Mouse (Mus musculus) forebrain, embryonic 16.5 days (tissue): ENCODE results near the gene Pip5k1c. TPM values are rescaled to one million over a fixed set of nuclear protein-coding genes. Genes with fewer than 3 reads are reported as not detected.

ENCODE experiments used
- ATAC-seq: fragments of 200-750 bp; cut with Nextera tagmentation; 2 replicates; pipeline ENCODE4 v1.8.0; 2017; ENCODE audit warnings: mild to moderate bottlenecking, moderate library complexity
- H3K27ac ChIP-seq: fragments of 300-500 bp; sonication (generic); 2 replicates; pipeline ENCODE4 v1.5.1; 2014; ENCODE audit warnings: low read length, control low read depth
- H3K27me3 ChIP-seq: fragments of 300-500 bp; sonication (generic); replicated peaks from 2 replicates; pipeline ENCODE4 v1.6.1; 2014; ENCODE audit warnings: low read length; ENCODE audit not compliant: control insufficient read depth, insufficient read depth
- H3K36me3 ChIP-seq: fragments of 300-500 bp; sonication (generic); 2 replicates; pipeline ENCODE4 v1.6.1; 2014; ENCODE audit not compliant: control insufficient read depth, insufficient read depth
- H3K4me1 ChIP-seq: fragments of 300-500 bp; sonication (generic); replicated peaks from 2 replicates; pipeline ENCODE4 v1.6.1; 2014; ENCODE audit warnings: low read length; ENCODE audit not compliant: control insufficient read depth, insufficient read depth
- H3K4me2 ChIP-seq: fragments of 300-500 bp; sonication (generic); 2 replicates; pipeline ENCODE4 v1.6.1; 2014; ENCODE audit warnings: mild to moderate bottlenecking, low read length, control low read depth
- H3K4me3 ChIP-seq: fragments of 300-500 bp; sonication (generic); replicated peaks from 2 replicates; pipeline ENCODE4 v1.5.1; 2014; ENCODE audit warnings: mild to moderate bottlenecking, low read length, control low read depth
- H3K9ac ChIP-seq: fragments of 300-500 bp; sonication (generic); replicated peaks from 2 replicates; pipeline ENCODE4 v1.6.1; 2014; ENCODE audit warnings: low read depth, low read length, control low read depth
- H3K9me3 ChIP-seq: fragments of 300-500 bp; sonication (generic); 2 replicates; pipeline ENCODE4 v1.6.1; 2016; ENCODE audit warnings: low read length; ENCODE audit not compliant: control insufficient read depth
- WGBS: fragments of 180-500 bp; shearing (Covaris S2); extraction: QIAGEN DNeasy Blood & Tissue Kit; methylation state at CpG from one replicate; pipeline ENCODE4 v1.1.7; 2014; 5-methylcytosine and 5-hydroxymethylcytosine counted together
- polyA plus RNA-seq: library from polyadenylated mRNA; unstranded; fragments of >200 nt; fragmentation: Nextera tagmentation; extraction: Ambion mirVana; gene quantifications from 2 replicates; pipeline ENCODE4 v1.2.1, GENCODE M21; 2015

The Pip5k1c gene
- polyA plus RNA-seq, 1 experiment from 2014 or later: 143 TPM

DNA sequence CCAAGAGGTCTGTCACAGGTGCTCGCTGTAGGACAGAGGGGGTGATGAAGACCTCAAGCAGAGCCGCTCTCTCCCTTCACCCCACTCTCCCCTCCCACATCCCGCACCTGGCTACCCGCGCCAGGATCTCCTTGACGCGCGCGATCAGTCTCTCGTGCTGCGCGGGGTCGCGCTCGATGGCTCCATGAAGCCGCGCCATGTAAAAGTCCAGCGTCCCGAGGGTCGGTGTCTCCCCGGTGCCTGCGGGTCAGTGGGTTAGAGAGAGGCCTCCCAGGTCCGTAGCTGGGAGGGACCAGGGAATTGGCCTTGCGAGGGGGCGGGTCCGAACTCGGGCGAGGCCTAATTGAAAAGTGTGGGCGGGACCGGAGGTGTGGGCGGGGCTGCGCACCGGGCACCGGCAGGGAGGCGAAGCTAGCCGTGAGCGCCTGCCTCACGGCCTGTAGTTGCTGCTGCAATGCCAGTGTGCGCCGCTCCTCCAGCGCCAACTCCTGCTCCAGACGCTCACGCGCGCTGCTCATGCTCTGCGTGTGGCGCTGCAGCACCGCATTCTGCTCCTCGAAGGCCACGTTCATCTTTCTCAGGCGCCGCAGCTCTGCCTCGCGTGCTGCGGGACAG lies 53.8 kb downstream of the Pip5k1c start:
- Histone ChIP-seq H3K4me3 (peak overlapping the region; percentile 37), H3K27me3 (peaks cover 34% of the 10 kb centered on the region), H3K4me1 (peaks cover 28% of the 10 kb centered on the region), H3K27ac (no peak overlapping the region), H3K9ac (peak overlapping the region; percentile 45), H3K4me2 (peak overlapping the region; percentile 59), H3K36me3 (no peaks in the 10 kb centered on the region), H3K9me3 (no peaks in the 10 kb centered on the region)
- ATAC-seq: no peak
- 9% methylated on average over 53 of the region's 55 CpGs for WGBS

DNA sequence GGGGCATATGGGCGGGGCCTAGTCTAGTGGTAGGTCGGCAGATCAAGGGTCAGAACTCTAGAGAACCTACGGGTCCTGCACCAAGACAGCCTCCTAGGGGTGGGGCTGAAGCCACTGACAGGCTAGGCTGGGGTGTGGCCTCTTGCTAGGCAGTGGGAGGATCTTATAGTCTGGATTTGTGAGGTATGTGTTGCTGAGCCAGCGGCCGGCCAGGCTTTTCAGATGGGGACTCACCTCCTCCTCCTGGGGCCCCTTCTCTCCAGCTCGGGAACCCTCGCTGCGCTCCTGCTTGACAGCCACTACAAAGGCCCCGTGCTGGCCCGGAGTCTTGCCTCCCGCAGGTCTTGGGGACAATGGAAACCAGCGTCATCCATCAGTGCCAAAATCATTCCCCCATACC lies 56.4 kb downstream of the Pip5k1c start:
- H3K9ac ChIP-seq: no peak overlapping the region; the same call in 1 of the 2 replicates
- H3K4me1 ChIP-seq: peaks cover 22% of the 10 kb centered on the region
- 5% methylated on average over 12 of the region's 12 CpGs for WGBS
- H3K4me2 ChIP-seq: peak overlapping the region; percentile 95
- H3K9me3 ChIP-seq: no peaks in the 10 kb centered on the region
- H3K27me3 ChIP-seq: peaks cover 12% of the 10 kb centered on the region
- no peak for ATAC-seq
- H3K36me3 ChIP-seq: no peaks in the 10 kb centered on the region
- H3K4me3 ChIP-seq: peak overlapping the region; percentile 70
- H3K27ac ChIP-seq: no peak overlapping the region

DNA sequence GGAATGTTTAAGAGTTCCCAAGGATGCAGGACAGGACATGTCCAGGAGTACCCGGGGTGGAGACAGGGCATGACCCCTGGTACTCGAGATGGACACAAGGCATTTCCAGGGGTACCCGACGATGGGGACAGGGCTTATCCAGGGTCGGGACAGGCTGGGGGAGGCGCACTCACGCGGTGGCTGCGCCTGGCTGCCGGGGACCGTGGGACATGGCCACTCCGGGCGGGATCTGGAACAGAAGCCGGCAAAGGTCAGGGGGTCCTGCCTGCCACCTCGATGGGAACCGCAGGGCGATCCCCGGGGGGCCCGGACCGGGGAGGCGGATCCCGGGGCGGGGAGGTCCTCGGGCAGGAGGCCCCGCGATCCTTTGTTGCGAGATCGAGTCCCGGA lies 57.2 kb downstream of the Pip5k1c start:
- H3K27ac ChIP-seq: no peak overlapping the region
- H3K4me3 ChIP-seq: peak overlapping the region; percentile 70
- peak; percentile 21 for ATAC-seq
- no peaks in the 10 kb centered on the region for H3K36me3 ChIP-seq
- peaks cover 5% of the 10 kb centered on the region for H3K27me3 ChIP-seq
- under 1% methylated on average over 28 of the region's 29 CpGs for WGBS
- H3K4me2 ChIP-seq: peak overlapping the region; percentile 95
- H3K9me3 ChIP-seq: no peaks in the 10 kb centered on the region
- H3K9ac ChIP-seq: peak overlapping the region; percentile 68
- H3K4me1 ChIP-seq: peaks cover 22% of the 10 kb centered on the region

DNA sequence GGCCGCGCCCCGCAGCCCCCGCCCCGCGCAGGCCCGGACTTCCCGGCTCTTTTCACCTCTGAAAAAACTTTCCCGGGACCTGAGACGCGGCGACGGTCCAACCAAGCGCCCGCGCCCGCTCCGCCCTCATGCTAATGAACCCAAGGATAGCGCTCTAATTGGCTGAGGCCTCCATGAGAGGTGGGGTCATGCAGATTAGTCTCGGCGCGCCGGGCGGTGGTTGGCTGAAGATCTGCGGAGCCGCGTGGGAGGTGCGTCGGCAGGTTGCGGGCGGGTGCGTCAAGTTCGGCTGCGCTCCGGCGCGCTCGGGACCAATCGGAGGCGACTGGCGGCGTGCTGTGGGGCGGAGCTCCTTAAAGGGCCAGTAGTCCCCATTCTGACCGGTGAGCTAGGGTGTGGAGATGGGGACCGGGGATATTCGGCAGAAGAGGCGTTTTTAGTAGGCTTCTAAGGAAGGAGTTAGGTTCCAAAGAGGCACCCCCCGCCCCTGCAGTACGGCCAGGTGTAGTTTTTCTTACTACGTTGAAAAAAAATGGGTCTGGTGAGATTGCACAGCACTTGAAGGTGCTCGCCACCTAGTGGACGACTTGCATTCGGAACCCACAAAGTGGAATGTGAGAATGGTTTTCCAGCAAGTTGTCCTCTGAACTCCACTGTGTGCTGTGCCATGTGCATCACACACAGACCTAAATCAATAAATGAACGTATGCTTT lies 57.7 kb downstream of the Pip5k1c start, which contains the start of gene Hmg20b:
TSS of gene Hmg20b (minus strand) at position 130 of the 713 bp plus-strand sequence.
- peak within 1 kb of the TSS; percentile 70 for H3K4me3 ChIP-seq
- H3K9ac ChIP-seq: peak within 1 kb of the TSS; percentile 68
- H3K9me3 ChIP-seq: no peaks in the 10 kb centered on the region
- H3K4me1 ChIP-seq: peaks cover 22% of the 10 kb centered on the region
- under 1% methylated on average over 54 of the region's 54 CpGs for WGBS
- peak within 1 kb of the TSS; percentile 58; the same call in 1 of the 2 replicates for H3K27ac ChIP-seq
- peaks cover 2% of the 10 kb centered on the region; the same call in 1 of the 2 replicates for H3K27me3 ChIP-seq
- H3K36me3 ChIP-seq: no peaks in the 10 kb centered on the region
- H3K4me2 ChIP-seq: peak within 1 kb of the TSS; percentile 95
- peak; percentile 96 for ATAC-seq

DNA sequence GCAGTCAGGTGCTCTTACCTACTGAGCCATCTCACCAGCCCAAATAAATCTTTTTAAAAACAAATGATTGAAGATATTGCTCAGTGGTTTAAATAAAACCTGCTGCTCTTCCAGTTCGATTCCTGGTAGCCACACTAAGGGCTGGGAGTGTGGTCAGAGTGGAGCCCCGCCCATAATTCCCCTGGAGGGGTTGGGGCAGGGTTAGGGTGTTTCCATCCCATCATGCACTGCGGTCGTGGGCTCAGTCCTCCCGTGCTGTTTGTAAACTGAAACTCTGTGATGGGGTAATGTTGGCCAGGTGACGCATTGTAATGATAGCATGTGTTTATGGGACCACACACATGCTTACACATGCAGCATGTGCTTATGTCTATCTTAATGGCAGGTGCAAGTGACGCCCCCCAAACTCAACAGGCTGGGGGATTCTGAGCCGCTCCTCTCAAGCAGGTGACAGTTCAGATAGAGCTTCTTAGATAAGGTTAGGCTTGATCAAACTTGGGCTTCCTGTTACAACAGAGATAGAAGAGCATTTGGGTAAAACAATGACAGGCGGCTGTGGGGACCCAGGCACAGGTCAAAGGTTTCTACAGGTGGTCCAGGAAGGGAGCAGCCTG lies 59.0 kb downstream of the Pip5k1c start:
- peaks cover 20% of the 10 kb centered on the region for H3K4me1 ChIP-seq
- no peak for ATAC-seq
- H3K4me3 ChIP-seq: no peak overlapping the region
- H3K27ac ChIP-seq: no peak overlapping the region
- H3K27me3 ChIP-seq: peaks cover 3% of the 10 kb centered on the region; the same call in 1 of the 2 replicates
- 29% methylated on average over 9 of the region's 9 CpGs for WGBS
- H3K9ac ChIP-seq: no peak overlapping the region
- no peaks in the 10 kb centered on the region for H3K36me3 ChIP-seq
- no peaks in the 10 kb centered on the region for H3K9me3 ChIP-seq
- no peak overlapping the region for H3K4me2 ChIP-seq

DNA sequence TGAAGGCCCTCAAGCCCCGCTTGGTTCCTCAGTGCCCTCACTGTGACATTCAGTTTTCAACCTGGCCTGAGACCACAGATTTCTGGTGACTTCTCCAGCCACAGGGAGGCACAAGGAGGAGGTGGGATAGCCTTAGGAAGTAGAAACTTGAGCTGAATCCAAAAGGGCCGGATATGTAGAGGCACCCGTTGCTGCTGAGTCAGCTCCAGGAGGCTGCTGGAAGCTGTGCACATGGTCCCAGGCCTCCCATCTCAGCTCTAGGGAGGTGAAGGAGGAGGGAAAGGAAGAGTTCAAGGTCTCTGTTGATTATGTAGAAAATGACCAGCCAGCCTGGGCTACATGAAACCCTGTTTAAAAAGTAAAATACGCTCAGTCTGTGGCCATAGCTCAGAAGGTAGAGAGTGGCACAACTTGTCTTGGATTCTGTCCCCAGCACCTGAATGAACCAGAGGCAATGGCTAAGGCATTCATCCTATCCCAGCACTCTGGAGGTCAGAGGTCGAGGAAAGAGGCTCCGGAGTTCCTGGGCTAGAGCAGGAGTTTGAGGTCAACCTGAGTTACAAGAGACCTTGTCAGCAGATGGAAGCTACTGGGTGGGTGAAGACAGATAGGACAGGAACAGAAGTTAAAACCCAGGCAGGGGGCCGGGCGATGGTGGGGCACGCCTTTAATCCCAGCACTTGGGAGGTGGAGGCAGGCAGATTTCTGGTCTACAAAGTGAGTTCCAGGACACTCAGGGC lies 62.1 kb downstream of the Pip5k1c start:
- Histone ChIP-seq H3K4me2 (no peak overlapping the region), H3K4me1 (peaks cover 23% of the 10 kb centered on the region), H3K9me3 (no peaks in the 10 kb centered on the region), H3K27me3 (0 out of 2 replicates have a peak, but pooled peaks cover 2% of the 10 kb centered on the region), H3K27ac (no peak overlapping the region), H3K9ac (no peak overlapping the region), H3K4me3 (no peak overlapping the region), H3K36me3 (no peaks in the 10 kb centered on the region)
- no peak for ATAC-seq
- 69% methylated on average over 9 of the region's 9 CpGs for WGBS

DNA sequence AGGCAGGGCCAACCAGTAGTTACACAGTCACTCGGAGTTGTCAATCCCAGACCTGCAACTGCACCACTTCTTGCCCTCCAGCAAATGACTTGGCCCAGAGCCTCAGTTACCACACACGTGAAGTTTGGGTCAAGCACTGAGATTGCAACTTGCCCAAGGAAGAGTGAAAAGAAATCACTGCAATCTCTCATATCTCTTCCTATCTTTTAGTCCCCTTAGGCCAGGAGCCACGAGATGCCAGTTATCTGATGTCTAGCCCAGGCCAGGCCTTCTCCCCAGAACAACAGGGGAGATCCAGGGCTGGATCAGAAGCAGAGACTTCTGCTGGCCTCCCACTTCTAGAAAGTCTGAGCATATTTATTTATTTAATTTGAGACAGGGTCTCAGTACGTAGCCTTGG lies 62.8 kb downstream of the Pip5k1c start:
- no peak overlapping the region for H3K9ac ChIP-seq
- 0 out of 2 replicates have a peak, but pooled peaks cover 2% of the 10 kb centered on the region for H3K27me3 ChIP-seq
- H3K27ac ChIP-seq: no peak overlapping the region
- ATAC-seq: no peak
- peaks cover 21% of the 10 kb centered on the region for H3K4me1 ChIP-seq
- H3K36me3 ChIP-seq: no peaks in the 10 kb centered on the region
- 79% methylated on average over 4 of the region's 4 CpGs for WGBS
- no peak overlapping the region for H3K4me3 ChIP-seq
- H3K4me2 ChIP-seq: no peak overlapping the region
- no peaks in the 10 kb centered on the region for H3K9me3 ChIP-seq

DNA sequence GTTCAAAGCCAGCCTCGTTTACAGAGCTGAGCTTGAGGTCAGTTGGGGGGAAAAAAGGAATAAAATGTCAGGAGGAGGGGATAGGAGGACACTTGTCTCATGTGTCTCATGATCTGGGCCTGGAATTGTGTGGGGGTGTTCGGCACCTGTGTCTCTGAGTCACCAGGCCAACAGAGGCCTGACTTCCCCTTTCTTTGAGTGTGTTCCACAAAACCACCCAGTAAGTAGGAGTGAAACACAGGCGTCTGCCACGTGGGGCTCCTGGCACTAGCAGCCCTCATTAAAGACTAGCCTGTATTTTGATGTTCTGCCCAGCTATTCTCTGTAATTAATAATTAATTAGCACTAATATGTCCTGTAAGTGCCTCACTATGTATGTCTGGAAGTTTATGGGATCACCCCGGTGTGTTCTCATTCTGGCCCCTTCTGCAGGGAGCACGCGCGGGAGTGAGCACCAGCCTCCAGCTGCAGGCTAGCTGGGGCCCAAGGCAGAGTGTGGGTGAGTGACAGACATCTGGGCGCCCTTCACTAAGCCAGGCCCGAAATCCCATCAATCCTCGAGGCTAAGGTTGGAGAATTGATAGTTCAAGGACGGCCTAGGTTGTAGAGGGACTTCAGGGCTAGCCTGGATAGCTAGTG lies 63.7 kb downstream of the Pip5k1c start:
- Histone ChIP-seq H3K9ac (no peak overlapping the region), H3K36me3 (no peaks in the 10 kb centered on the region), H3K9me3 (no peaks in the 10 kb centered on the region), H3K4me2 (no peak overlapping the region), H3K4me3 (no peak overlapping the region), H3K27ac (no peak overlapping the region), H3K27me3 (0 out of 2 replicates have a peak, but pooled peaks cover 2% of the 10 kb centered on the region), H3K4me1 (peaks cover 17% of the 10 kb centered on the region)
- WGBS: 51% methylated on average over 12 of the region's 12 CpGs
- no peak for ATAC-seq
